Mouse (Mus musculus) gonadal fat pad, adult 2 months (tissue): ENCODE data around the gene Jph2. TPM values are rescaled to one million over a fixed set of nuclear protein-coding genes. Genes with fewer than 3 reads are reported as not detected.

Experiments
- DNase-seq: peaks from one replicate; pipeline ENCODE4 v3.0.0-alpha.2; 2012; ENCODE audit warnings: low read depth
- polyA plus RNA-seq: library from polyadenylated mRNA; depleted of rRNA; stranded (reverse); fragments of >200 nt; gene quantifications from 2 replicates; pipeline ENCODE4 v1.2.3, GENCODE M21; 2012

The Jph2 gene
- polyA plus RNA-seq, 1 experiment: 16.3 TPM

DNA sequence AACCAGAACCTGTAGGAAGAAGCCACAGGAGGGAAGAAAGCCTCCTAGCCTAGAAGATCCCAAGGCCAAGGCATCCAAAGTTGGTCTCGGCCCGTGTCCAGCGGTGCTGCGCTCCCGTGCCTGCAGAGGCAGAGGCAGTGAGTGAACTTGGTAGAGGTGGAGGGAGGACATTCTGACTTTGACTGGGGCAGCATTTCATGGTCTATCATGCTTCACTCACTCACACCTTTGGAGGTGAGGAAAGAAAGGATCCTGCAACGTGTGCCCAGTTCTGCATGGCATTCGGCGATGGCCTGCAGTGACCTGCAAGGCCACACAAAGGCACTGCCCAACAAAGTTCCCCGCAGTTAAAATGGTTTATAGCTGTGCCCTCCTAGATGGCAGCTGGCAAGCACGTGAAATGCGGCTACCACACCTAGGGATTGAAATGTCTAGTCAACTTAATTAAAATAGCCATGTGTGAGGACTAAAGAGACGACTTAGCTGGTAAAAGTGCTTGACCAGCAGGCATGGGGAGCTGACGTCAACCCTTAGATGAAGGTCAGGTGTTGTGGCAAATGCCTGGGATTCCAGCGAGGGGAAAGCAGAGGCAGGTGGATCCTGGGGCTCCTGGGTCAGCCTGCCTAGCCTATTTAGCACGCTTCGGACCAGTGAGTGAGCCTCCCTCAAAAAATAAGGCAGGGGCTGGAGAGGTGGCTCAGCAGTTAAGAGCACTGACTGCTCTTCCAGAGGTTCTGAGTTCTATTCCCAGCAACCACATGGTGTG is 36.8 kb downstream of the Jph2 start:
- DNase-seq: no peak

DNA sequence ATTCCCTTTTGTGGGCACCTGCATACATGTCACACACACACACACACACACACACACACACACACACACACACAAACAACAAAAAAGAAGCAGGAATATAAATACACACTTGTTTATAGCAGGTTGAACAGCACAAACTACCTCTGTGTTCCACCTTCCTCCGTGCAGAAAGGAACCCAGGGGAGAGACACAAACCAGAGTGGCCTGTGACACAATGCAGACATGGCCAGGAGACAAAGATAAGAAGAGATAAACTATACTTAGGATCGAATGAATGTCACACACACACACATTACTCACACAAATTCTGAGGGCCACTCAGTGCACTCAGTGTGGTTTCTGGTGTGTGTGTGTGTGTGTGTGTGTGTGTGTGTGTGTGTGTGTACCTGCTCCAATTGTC is 38.5 kb downstream of the Jph2 start:
- DNase-seq: no peak

DNA sequence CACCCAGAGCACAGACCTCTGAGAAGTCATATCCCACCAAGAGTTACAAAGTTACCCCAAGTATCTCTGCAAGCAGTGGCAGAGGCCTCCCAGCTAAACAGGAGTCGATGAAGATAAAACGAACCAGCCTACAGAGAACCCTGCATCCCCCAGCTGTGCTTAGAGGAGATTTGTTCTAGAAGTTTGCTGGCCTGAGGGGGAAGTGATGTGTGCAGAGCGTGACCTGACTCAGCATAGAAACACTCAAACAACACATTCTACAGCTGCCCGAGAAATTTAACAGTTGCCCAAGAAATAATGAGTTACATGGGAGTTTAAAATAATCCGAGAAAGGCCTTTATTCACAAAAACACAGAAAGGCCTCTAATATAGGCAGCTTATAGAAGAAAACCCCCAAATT is 39.1 kb downstream of the Jph2 start:
- DNase-seq: no peak

DNA sequence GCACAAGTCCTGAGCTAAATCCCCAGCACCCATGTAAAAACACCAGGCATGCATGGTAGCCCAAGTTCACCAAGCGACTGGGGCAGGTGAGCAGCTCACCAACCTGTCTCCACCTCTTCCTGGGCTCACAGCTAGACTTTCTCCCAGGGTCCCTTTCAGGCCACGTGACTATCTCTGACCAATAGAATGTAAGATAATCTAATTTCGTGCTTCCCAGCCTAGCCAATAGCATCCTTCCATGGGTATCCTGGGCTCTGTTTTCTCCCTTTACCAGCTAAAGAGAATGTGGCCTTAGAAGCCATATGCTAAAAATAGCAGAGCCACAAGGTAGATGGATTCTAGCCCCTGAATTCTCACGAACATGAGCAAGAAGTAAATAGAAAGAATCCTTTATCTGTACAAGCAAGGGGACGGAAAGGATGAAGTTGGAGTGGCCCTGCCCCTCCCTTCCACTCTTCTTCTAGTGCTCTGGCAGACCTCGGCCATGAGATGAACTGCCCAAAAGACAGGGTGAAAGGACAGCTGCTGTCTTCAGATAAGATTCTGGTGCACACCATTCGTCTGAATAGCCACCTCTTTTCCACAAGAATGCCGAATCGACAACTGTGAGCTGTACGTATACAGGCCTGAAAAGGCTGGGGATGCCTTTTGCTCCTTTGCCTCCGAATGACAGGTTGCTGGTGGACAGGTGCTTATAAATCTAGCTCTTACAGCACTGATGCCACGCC is 41.5 kb downstream of the Jph2 start:
- DNase-seq: no peak

DNA sequence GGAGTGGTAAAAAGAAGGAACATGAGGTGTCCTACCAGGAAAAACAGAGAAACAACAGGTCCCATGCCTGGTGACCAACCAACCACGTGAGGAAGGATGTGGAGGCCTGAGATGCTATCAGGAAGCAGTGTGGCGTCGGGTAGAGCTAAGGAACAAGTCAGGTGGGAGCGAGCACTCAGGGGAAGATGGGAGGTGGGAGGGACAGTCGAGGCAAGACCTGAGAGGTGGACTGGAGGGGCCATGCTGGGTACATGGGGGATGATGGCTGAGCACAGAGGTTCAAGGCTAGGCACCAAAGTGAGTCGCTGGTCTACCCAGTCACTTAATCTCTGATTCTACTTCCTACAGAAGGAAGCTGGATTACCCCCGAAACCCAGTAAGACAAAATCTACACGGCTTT is 42.1 kb downstream of the Jph2 start:
- no peak for DNase-seq

DNA sequence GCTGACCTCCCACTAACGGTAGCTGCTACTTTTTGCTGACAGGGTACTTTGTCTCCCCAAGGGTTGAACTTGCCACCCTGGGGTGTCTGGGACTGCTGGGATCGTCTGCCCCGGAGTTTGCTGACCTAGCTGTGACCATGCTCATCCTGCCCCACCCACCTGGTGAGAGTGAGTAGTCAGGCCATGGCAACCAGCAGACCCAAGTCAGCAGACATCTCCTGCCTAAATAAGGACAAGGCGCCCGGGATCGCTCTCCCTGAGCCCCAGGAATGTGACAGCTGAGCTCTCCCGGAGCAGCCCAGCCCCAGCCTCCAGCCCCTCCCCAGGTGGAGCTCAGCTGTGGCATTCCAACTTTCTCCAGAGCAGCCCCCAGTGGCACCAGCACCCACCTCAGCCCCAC is 44.1 kb downstream of the Jph2 start:
- no peak for DNase-seq

DNA sequence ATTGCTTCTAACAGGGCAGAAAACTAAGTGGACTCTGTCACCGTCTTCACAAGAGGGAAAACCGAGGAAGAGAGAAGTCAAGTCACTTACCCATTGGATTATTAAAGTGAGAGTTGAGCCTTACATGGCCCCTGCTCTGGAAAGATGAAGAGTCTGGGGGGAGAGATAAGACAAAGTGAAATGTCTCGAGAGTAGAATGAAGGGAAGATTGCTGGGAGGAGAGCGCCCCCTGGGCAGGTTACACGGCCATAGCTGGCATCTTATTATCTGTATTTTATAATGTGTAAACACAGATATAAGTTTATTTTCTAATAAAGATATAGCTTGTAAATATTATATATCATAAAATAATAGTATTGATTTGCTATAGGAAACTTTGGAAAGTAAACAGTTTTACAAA is 47.4 kb downstream of the Jph2 start:
- DNase-seq: no peak

DNA sequence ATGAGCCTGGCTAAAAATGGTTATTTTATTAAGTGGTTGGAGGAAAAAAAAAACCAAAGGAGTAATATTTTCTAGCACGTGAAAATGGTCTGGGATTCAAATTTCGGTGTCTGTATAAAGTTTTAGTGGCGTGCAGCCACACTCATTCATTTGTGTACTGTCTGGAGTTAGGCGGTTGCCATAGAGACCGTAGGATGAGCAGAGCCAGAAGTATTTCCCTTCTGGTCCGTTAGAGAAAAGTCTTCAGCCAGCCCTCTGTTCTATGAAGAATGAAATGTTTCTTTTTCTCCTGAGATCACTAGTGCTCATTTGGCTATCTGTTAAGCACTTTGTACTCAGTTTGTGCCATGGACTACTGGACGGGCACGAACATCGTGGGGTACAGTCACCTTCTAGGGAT is 48.4 kb downstream of the Jph2 start:
- no peak for DNase-seq

DNA sequence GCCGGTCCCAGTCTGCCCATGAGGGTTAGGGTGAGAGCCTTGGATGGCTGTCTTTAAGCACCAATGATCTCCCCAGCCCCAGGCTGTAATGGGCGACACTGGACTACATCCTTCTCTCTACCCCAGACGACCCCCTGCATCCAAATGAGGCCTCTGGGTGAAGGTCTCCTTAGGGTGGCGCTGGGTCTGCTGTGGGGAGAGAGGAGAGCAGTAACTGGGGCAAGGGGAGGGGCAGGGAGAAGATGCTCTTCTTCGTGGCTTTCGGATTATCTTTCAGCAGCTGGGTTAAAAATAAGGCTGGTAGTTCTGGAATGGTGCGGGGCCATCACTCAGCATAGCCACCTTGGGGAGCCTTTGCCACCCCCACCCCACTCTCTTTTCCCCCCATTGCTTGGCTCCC is 49.1 kb downstream of the Jph2 start:
- DNase-seq: no peak

DNA sequence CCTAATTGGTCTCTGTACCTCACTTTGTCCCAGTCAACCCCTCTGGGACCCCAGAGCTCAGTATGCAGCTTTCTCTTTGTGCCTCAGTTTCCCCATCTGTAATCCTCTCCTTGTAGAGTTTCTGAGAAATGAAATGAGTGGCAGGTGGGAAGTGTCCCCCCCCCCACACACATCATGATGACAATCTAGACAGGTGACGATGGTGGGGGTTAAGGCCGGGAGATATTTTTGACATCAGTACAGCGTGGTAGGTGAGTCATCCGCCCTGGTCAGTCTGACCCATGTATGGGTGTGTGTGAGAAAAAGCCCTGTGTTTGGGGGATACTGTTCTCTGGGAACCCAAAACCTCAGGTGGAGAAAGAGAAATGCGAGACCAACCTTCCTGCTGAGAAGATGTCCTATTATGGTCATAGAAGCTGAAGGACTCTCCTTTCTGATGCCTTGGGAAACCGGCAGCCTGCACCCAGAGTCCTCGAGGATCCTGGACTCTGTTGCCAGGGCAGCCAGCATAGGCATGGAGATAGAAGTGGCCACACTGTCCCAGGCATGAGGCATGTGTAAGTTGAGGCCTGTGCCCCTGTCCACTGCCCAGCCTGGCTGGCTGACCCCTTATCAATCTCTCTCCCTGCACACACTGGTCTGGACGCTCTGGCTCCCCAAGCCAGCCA is 50.1 kb downstream of the Jph2 start:
- DNase-seq: no peak

DNA sequence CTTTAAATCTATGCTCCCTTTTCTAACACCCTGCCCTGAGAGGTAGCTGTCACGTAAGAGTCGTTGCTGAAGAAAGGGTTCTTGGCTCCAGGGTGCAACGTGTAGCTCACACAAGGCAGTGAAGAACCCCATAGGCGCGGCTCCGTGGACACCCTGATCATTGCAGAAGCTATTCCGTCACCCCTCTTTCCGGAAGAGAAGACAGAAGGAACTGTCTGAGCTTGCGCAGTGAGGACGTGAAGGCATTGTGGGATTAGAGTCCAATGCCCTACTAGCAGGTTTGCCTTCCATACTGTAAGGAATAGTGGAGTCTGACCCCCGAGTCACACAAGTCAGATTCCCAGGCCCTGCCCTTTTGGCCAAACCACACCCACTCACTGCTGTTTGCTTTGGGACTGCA is 51.3 kb downstream of the Jph2 start:
- no peak for DNase-seq

DNA sequence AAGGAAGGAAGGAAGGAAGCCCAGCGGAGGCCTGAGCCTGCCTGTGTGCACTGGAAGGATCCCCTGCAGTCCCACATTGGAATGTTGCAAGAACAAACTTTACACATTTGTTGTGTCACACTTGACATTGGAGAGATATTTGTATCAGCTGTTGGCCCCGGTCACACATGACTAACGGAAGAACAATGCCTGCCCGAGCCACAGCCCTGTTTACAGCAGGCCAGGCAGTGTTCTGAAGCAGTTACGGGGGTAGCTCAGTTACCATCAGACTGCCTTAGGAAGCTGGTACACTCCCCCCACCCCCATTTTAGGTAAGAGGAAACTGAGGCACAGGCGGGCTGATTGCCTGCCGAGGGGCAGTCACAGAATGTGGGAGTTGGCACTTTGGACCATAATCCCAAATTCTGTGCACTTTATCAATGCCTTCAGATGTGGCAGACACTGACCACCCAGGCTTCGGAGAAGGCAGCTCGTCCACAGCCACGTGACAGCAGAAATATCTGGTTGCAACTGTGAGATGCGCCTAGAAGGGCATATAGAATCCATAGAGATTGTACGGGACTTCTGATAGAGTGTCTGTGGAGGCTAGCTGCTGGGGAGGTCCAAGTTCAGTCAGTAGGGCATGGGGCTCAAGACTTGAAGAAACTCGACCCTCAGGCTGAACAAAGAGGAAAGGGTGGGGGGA is 52.7 kb downstream of the Jph2 start:
- no peak for DNase-seq

DNA sequence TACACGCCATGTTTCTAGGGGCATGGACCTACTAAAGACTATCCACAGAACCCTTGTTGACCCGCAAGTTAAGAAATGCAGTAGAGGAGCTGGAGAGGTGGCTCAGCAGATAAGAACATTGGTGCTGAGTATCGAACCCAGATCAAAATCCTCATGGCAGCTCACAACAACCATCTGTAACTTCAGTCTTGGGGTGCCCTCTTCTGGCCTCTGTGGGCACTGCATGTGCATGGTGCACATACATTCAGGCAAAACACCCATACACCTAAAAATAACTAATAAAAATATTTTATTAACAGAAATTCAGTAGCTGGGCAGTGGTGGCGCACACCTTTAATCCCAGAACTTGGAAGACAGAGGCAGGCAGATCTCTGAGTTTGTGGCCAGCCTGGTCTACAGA is 54.1 kb downstream of the Jph2 start:
- DNase-seq: no peak

DNA sequence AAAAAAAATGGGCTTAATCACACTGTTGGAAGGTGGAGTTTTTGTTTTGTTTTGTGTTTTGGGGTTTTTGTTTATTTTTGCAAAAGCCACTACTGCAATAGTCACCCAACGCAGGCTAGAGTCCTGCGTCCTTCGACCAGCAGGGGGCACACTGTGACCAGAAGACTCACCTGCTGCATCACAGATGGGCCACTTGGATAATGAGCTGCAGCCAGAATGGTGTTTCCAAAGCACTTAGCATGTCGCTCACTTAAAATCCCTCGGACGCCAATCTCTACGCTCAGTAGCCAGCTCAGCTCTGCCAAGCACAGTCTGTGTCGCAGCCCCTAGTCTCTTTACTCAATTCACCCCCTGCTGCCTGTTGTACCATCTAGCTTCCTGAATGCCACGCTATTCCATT is 57.5 kb downstream of the Jph2 start:
- no peak for DNase-seq

DNA sequence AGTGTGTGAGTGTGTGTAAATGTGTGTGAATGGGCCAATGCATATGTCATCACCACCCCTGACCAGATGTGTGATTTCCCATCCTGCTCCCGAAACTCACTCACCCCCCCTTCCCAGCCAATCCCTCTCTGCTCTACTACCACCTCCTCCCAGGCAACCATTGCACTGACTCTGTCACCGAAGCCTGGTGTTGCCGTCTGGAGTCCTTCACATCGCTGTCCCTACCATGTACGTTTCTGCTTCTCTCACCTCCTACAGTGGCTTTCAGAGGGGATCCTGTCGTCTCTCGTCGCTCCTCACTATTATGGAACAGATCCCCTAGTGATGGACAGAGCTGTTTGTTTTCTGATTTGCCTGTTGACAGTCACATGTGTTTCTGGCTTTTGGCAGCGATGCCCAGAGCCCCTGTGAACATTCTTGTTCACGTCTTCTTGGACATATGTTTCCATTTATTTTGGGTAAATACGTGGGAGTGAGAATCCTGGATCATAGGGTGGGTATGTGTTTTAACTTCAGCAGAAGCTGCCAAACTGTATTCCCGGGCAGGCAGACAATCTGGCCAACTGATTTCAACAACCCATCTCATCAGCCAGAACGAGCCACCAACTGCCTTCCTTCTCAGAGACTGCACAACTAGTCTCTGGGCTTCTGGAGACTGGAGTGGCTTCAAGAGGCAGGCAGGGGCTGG is 65.3 kb downstream of the Jph2 start:
- DNase-seq: no peak

DNA sequence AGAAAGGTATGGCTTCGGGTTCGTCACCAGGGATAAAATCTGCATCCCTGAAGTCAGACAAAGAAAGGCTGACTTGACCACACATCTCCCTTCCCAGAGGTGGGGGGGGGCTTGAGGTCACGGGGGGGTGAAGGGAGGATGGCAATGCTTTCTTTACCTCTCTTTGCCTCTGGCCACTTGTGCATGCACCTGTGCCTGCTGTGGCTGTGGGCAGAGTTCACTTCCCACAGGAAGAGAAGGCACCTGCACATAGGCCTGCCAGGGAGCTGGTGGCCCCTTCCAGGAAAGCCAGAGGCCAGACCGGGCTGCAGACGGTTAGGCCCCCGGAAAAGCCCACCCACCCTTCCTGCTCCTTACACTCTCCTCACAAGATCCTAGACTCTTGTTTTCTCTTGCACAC is 66.4 kb downstream of the Jph2 start:
- DNase-seq: no peak

DNA sequence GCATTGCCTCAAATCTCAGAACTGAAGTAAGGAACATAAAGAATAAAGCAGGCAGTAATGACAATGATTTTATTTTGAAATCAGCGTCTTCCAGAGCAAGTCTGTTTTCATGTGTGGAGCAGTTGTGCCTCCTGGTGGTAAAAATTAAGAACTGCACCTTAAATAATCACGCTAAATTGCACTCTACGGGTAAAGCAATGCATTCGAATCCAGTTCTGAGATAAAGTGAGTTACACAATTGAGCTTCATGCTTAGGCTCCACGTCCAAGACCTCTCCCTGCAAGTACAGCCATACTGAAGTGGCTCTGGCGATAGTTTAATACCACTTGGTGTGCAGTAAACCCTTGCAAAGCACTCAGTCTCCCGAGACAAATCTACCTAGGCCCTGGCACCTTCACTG is 67.1 kb downstream of the Jph2 start:
- DNase-seq: no peak

DNA sequence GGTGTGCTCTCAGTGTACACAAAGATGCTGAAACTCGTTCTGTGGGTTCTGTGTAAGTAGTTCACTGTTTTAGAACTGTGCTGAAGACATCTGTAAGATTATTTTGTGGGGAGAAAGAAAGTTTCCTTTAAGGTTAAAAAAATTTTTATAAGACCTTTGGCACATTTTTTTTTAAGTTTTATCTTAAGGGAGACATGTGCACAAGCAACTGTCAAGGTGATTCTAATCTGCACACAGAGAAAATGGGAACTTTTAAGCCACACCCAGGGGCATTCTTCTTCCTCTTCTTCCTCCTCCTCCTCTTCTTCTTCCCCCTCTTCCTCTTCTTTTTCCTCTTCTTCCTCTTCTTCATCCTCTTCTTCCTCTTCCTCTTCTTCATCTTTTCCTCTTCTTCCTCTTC is 74.6 kb downstream of the Jph2 start:
- DNase-seq: no peak

DNA sequence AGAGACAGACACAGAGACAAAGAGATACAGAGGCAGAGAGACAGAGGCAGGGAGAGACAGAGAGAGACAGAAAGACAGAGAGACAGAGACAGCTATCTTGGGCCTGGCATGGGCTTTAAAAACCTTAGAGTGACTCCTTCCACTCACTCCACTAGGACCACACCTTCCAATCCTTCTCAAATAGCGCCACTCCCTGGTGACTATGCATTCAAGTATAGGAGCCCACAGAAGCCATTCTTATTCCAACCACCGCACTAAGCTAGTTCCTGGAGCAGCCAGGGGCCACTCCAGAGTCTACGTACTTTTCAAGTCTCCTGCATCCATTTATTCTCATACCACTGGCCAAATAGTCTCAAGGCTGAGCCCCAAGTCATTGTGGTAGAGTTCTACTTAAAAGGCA is 79.0 kb downstream of the Jph2 start:
- no peak for DNase-seq

DNA sequence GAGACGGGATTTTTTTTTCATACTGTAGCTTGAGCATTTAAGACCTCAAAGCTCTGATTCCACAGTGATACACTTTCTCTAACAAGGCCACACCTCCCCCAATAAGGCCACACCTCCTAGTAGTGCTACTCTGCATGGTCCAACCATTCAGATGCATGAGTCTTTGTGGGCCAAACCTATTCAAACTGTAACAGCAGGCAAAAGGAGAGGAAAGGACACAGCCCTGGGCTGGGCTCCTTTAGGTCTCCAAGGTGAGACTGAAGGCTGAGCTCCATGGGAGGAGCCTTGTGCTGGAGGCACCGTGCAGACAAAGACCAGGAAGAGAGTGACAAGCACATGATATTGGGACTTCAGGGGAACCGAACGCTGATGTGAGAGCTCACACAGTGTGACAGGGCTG is 80.5 kb downstream of the Jph2 start:
- no peak for DNase-seq

DNA sequence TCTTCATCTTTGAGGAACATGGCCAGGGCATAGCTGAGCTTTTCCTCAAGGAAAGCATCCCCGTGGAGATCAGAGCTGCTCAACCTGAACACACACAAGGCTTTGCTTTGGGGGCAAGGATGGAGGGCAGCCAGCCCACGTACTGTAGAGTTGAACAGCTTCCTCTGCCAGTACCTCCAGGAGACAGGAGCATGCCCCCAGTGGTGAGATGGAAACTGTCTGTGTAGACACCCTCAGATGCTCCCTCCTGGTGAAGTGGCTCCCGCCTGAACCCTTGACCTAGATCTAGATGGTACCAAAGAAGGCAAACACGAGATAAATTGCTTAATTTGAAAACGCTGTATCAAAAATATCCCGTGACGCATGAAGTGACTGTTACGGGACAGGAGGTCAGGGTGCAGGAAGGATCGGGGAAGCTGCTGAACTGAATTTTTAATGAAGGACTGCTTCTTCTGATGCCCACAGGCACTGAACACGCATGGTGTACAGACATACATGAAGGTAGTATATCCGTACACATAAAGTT is 87.6 kb downstream of the Jph2 start:
- no peak for DNase-seq

DNA sequence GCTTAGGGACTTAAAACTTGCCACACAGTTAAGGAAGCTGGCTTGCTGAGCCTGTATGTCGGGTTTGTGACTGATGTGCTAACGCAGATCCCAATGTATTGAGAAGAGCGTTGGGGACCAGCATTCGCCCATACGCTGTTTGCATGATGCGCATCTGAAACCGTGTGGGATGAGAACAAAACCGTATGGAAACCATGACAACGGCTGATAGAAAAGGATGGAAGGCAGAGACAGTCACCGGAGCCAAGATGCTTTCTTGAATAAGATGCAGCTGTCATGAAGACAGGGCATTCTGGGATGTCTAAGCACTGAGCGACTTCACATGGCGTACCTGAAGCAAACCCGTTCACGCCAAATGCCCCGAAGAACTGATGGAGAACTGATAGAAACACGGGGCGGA is 88.4 kb downstream of the Jph2 start:
- no peak for DNase-seq
